Mouse (Mus musculus) ES-Bruce4 (cell line): ENCODE data around the gene Ilvbl.

Source experiments
- CTCF ChIP-seq: IDR thresholded peaks from one replicate; pipeline ENCODE4 v1.8.1; 2011; ENCODE audit warnings: low read depth, low read length
- POLR2A ChIP-seq: IDR thresholded peaks from one replicate; pipeline ENCODE4 v1.8.1; 2011; ENCODE audit warnings: low read length; ENCODE audit not compliant: insufficient read depth

GRCm38 (mm10) chr10:78573226-78573625 is 920 bp upstream of the Ilvbl start:
- TF ChIP-seq CTCF: no peak
- no peak for TF ChIP-seq POLR2A
